Mouse (Mus musculus) kidney, adult 8-10 months (tissue): Measurements from ENCODE around the gene Nos1ap.

Experiments
- DNase-seq, 2 experiments: peaks; one replicate each; pipeline ENCODE4 v3.0.0; 2022

Nos1ap gene

DNA sequence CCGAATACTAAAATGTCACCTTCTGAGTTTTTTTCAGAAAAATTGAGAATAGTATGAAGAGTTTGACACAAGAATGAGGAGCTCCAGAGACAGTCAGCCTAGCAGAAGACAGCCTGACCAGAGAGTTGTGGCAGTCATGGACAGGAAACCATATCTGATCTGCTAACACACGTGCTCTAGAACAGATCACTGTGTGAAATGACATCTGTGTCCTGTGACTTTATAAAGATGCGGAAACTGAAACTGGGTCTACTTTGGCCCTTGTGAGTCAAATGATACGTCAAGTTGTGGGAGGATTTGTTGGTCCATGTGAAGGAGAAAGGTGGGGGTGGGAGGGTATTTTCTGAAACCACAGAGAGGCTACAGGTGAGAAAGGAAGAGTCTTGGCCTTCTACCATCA, 319.0 kb downstream of the Nos1ap start:
- DNase-seq, result no peak

DNA sequence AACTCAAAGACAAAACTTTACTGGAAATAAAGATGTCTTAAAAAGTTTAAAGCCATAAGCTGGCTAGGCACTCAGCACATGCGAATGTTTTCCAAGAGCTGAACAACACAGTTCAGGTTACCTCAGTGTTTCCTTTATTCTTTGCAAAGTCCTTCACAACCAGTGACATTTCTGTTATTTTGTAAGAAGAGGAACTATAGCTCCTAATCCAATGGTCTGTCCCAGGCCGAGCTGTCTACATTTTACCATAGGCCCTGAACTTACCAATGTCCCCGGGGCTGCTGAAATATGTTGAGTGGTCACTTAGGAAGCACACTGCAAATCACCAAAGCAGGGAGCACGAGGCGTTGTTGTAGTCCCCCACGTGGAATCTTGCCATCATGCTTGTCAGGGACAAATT, 319.4 kb downstream of the Nos1ap start:
- DNase-seq, result no peak

DNA sequence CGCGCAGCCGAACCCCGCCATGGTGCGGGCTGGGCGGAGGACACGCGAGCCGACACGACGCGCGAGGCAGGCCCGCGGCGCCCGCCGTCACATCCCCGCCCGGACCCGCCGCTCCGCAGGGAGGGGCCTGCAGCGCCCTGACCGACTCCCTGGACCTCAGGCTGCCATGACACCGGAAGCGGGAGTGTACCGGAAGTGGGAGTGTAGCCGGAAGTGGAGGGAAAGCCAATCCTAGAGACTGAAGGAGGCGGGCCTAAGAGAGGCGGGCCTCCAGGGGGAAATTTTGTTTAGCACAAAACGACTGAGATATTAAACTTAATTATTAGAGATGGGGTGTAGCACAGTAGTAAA, 334.1 kb downstream of the Nos1ap start:
- peak; percentile 82 to 87 for DNase-seq

DNA sequence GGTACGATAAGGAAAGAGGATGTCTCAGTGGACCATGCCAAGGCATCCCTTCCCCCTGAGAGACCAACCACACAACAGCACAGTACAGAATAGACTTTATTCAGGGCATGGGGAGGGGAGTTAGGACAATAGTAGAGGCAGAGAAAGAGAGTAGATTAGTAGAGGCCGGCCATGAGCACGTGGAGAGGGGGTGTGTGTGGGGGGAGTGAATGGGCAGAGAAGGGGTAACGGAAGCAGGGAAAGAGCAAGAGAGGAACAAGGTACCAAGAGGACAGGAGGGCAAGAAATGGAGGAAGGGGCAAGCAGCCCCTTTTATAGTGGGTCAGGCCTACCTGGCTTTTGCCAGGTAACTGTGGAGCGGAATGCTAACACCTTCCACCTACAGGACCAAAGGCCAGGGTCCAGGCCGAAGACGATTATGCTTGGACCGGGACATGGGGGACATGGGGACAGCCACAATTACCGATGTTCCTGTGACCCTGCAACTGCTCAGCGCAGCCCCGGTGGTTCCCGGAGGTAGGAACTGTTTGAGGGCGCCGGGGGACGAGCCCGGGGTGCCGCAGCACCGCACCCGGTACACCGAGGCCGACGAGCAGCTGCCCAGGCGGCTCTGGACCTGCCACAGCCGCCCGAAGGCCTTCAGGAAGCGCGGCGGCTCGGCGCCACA, 334.6 kb downstream of the Nos1ap start:
- no peak for DNase-seq
